Mouse (Mus musculus) midbrain, postnatal 0 days (tissue): ENCODE measurements around the gene Pla2g3. TPM values are rescaled to one million over a fixed set of nuclear protein-coding genes. Genes with fewer than 3 reads are reported as not detected.

Experiments used
- ATAC-seq: fragments of 200-750 bp; cut with Nextera tagmentation; 2 replicates; pipeline ENCODE4 v1.8.0; 2017; ENCODE audit warnings: moderate number of reproducible peaks, mild to moderate bottlenecking, moderate TSS enrichment, moderate library complexity; ENCODE audit not compliant: low FRiP score
- DNase-seq: peaks from one replicate; pipeline ENCODE4 v3.0.0-alpha.2; 2015; ENCODE audit warnings: low spot score
- H3K27ac ChIP-seq: fragments of 300-500 bp; sonication (generic); 2 replicates; pipeline ENCODE4 v1.5.1; 2014; ENCODE audit warnings: low read depth, mild to moderate bottlenecking, low read length, mixed read lengths
- H3K27me3 ChIP-seq: fragments of 300-500 bp; sonication (generic); 2 replicates; pipeline ENCODE4 v1.6.1; 2014; ENCODE audit warnings: low read length, control low read depth, mixed read lengths; ENCODE audit not compliant: insufficient read depth
- H3K36me3 ChIP-seq: fragments of 300-500 bp; sonication (generic); 2 replicates; pipeline ENCODE4 v1.6.1; 2014; ENCODE audit warnings: low read length, control low read depth, mixed read lengths; ENCODE audit not compliant: insufficient read depth
- H3K4me1 ChIP-seq: fragments of 300-500 bp; sonication (generic); 2 replicates; pipeline ENCODE4 v1.6.1; 2014; ENCODE audit warnings: mild to moderate bottlenecking, control low read depth, antibody characterized with exemption, low read length, mixed read lengths; ENCODE audit not compliant: insufficient read depth
- H3K4me2 ChIP-seq: fragments of 300-500 bp; sonication (generic); 2 replicates; pipeline ENCODE4 v1.6.1; 2014; ENCODE audit warnings: low read depth, mild to moderate bottlenecking, low read length, mixed read lengths; ENCODE audit not compliant: poor library complexity, severe bottlenecking
- H3K4me3 ChIP-seq: fragments of 300-500 bp; sonication (generic); 2 replicates; pipeline ENCODE4 v1.5.1; 2014; ENCODE audit warnings: low read depth, mild to moderate bottlenecking, low read length, moderate library complexity
- H3K9ac ChIP-seq: fragments of 300-500 bp; sonication (generic); replicated peaks from 2 replicates; pipeline ENCODE4 v1.6.1; 2014; ENCODE audit warnings: mild to moderate bottlenecking, low read length, moderate library complexity, mixed read lengths; ENCODE audit not compliant: poor library complexity, severe bottlenecking
- H3K9me3 ChIP-seq: fragments of 300-500 bp; sonication (generic); 2 replicates; pipeline ENCODE4 v1.6.1; 2016; ENCODE audit warnings: low read length, control low read depth
- CTCF ChIP-seq: IDR thresholded peaks from 2 replicates; pipeline ENCODE4 v1.5.1; 2016; ENCODE audit warnings: antibody characterized with exemption, mild to moderate bottlenecking
- WGBS: fragments of 180-500 bp; shearing (Covaris S2); extraction: QIAGEN DNeasy Blood & Tissue Kit; methylation state at CpG from one replicate; pipeline ENCODE4 v1.1.7; 2014; 5-methylcytosine and 5-hydroxymethylcytosine counted together
- polyA plus RNA-seq: library from polyadenylated mRNA; unstranded; fragments of >200 nt; fragmentation: Nextera tagmentation; extraction: Ambion mirVana; gene quantifications from 2 replicates; pipeline ENCODE4 v1.2.1, GENCODE M21; 2015
- total RNA-seq: library from RNA; depleted of rRNA; stranded (reverse); fragments of >200 nt; gene quantifications from 2 replicates; pipeline ENCODE4 v1.2.3, GENCODE M21; 2014

Gene Pla2g3
- total and polyA plus RNA-seq, 2 experiments from 2014 or later, result 15.4 to 33.1 TPM

- H3K27me3 ChIP-seq, result no peaks in the 10 kb centered on the region
- WGBS, result 82% methylated on average over 11 of the region's 11 CpGs
- ATAC-seq (no peak), DNase-seq (no peak)
- H3K27ac ChIP-seq, result no peak overlapping the region
- no peaks in the 10 kb centered on the region for H3K9me3 ChIP-seq
- no peaks in the 10 kb centered on the region for H3K36me3 ChIP-seq
- no peak overlapping the region for H3K4me2 ChIP-seq
- no peak overlapping the region for H3K9ac ChIP-seq
- no peak for TF ChIP-seq CTCF
- no peak overlapping the region for H3K4me3 ChIP-seq
- peaks cover 10% of the 10 kb centered on the region; the same call in 1 of the 2 replicates for H3K4me1 ChIP-seq
Observed at GRCm38 (mm10) chr11:3519756-3520398, 31.8 kb downstream of the Pla2g3 start.

DNA sequence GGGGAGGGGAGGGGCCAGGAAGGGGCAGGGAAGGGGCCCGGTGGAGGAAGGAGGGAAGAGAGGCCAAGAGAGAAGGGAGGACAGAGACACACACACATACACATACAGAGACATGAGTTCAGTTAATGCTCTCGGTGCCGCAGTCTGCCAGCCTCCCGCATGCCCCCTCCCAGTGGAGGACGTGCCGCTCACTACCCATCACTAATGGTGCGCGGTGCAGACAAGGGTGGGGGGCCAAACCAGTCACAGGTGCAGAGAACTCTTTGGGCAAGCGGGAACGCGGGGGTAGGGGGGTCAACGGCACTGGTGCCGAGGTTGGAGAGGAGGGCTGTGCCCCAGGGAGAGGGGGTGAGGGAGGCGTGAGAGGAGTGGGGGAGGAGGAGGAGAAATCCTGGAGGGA lies 32.8 kb downstream of the Pla2g3 start:
- no peak for DNase-seq
- no peak for ATAC-seq
- WGBS, result 82% methylated on average over 14 of the region's 14 CpGs
- no peak overlapping the region for H3K27ac ChIP-seq
- no peak overlapping the region for H3K4me3 ChIP-seq
- TF ChIP-seq CTCF, result no peak
- H3K9ac ChIP-seq, result no peak overlapping the region
- no peaks in the 10 kb centered on the region for H3K27me3 ChIP-seq
- no peaks in the 10 kb centered on the region for H3K9me3 ChIP-seq
- peaks cover 6% of the 10 kb centered on the region; the same call in 1 of the 2 replicates for H3K4me1 ChIP-seq
- no peak overlapping the region for H3K4me2 ChIP-seq
- no peaks in the 10 kb centered on the region for H3K36me3 ChIP-seq

- Histone ChIP-seq H3K4me1 (peaks cover 5% of the 10 kb centered on the region; the same call in 1 of the 2 replicates), H3K36me3 (no peaks in the 10 kb centered on the region), H3K4me3 (no peak overlapping the region), H3K9me3 (no peaks in the 10 kb centered on the region), H3K27me3 (no peaks in the 10 kb centered on the region), H3K4me2 (no peak overlapping the region), H3K27ac (no peak overlapping the region), H3K9ac (no peak overlapping the region)
- 89% methylated on average over 23 of the region's 23 CpGs for WGBS
- DNase-seq, result no peak
- no peak for TF ChIP-seq CTCF
- ATAC-seq, result no peak
Observed at GRCm38 (mm10) chr11:3521339-3522224, 33.5 kb downstream of the Pla2g3 start.

- 96% methylated on average over 17 of the region's 17 CpGs for WGBS
- no peak for DNase-seq
- Histone ChIP-seq H3K27ac (no peak overlapping the region), H3K4me2 (no peak overlapping the region), H3K9me3 (no peaks in the 10 kb centered on the region), H3K4me3 (no peak overlapping the region), H3K4me1 (no peaks in the 10 kb centered on the region; the same call in 1 of the 2 replicates), H3K9ac (no peak overlapping the region), H3K36me3 (no peaks in the 10 kb centered on the region), H3K27me3 (no peaks in the 10 kb centered on the region)
- no peak for TF ChIP-seq CTCF
- no peak for ATAC-seq
Observed at GRCm38 (mm10) chr11:3522285-3523000, 34.4 kb downstream of the Pla2g3 start.

DNA sequence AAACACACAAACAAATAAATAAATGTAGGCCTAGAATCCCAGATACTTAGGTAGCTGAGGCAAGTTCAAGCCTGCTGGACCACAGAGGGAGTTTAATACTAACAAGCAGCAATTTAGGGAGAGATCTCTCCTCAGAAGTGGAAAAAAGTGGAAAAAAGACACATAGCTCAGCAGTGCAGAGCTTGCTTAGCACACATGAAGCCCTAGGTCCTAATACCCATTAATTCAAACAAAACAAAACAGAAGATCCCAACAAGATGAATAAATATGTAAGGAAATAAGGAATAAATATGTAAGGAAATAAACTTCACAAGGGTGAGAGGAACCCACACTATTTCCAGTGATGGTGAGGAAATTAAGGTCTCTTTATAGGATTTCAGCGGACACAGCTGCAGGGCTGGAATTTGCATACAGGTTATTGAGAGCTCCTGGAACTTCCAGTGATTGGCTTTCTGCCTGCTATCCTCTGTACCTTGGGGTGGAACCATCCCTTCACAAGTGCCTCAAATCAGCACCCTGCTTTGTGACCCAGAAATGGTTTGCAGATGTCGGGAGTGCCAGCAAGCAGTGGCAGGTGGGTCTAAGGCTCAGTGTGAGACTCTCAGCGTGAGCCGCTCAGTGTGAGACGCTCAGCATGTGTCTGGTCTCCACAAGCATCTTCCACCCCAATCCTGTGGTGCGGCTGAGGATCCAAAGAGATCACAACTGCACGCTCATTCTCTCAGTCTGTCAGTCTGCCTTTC lies 35.9 kb downstream of the Pla2g3 start:
- ATAC-seq, result no peak
- Histone ChIP-seq H3K4me1 (no peaks in the 10 kb centered on the region), H3K9me3 (no peaks in the 10 kb centered on the region), H3K4me3 (no peak overlapping the region), H3K27ac (no peak overlapping the region), H3K4me2 (no peak overlapping the region), H3K36me3 (no peaks in the 10 kb centered on the region), H3K9ac (no peak overlapping the region), H3K27me3 (no peaks in the 10 kb centered on the region)
- 85% methylated on average over 7 of the region's 7 CpGs for WGBS
- DNase-seq, result no peak
- TF ChIP-seq CTCF, result no peak
